Mouse (Mus musculus) CH12.LX (cell line): Measurements from ENCODE around the gene Sgms1.

Source experiments
- CTCF ChIP-seq, 2 experiments: IDR thresholded peaks in 1 of 2; conservative IDR thresholded peaks in 1 of 2; 2 replicates each; pipeline ENCODE4 v1.5.1; 2011 to 2012; ENCODE audit warnings: low read depth in 2 of 2, low read length in 2 of 2, improper control_type of control experiment in 1 of 2, inconsistent platforms in 1 of 2, mild to moderate bottlenecking in 1 of 2, moderate library complexity in 1 of 2
- MXI1 ChIP-seq: IDR thresholded peaks from 2 replicates; pipeline ENCODE4 v1.6.1; 2011; ENCODE audit warnings: mild to moderate bottlenecking, low read depth, low read length, improper control_type of control experiment
- NELFE ChIP-seq: IDR thresholded peaks from 2 replicates; pipeline ENCODE4 v1.6.1; 2011; ENCODE audit warnings: low read depth, low read length, improper control_type of control experiment
- SMC3 ChIP-seq: IDR thresholded peaks from 2 replicates; pipeline ENCODE4 v1.6.1; 2011; ENCODE audit warnings: low read depth, low read length, improper control_type of control experiment

DNA sequence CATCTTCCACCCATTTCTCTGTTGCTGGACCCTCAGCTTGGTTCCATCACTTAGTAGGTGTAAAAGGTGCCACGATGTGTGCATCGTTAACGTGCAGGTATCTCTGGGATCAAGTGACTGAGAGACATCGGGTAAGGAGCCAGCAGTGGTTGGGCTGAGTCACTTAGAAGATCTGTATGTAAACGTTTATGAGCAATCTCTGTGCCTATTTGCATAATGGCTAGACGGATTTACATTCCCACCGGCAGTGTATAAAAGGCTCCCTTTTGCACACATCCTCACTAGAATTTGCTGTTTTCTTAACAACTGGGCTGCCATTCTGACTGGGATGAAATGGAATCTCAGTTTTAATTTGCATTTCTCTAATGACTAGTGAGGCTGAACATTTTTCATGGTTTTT is 93.9 kb downstream of the Sgms1 start:
- TF ChIP-seq NELFE (no peak), SMC3 (no peak), MXI1 (no peak), CTCF (conservative IDR thresholded peaks at IDR 0.05 in 1 of 2, IDR thresholded peaks at IDR 0.05 in 1 of 2; ENCODE audit: low read depth in 2 of 2, low read length in 2 of 2) (no peak)
